Mouse (Mus musculus): Measurements from ENCODE around the gene Csnk1g2.

The Csnk1g2 gene

GRCm38 (mm10) chr10:80680260-80680696 is 57.6 kb downstream of the Csnk1g2 start:
- DNase-seq: no peak

DNA sequence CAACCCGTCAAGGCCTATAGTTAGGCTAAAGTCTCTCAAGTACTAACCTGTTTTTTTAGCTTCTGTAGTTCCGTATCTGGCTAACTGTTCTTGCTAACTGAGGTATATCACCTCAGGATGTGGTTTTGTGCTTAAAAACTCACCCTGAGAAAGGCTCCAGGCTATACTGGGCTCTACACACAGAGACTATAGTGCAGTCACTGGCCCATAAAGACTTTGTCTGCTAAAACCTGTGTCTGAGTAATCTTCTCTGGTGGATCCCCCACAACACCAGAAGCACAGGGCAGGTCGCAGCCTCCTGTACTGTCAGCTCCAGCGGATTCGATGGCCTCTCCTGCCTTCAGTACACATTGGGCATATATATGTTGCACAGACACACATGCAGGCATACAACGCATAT is 59.4 kb downstream of the Csnk1g2 start:
- DNase-seq: no peak

DNA sequence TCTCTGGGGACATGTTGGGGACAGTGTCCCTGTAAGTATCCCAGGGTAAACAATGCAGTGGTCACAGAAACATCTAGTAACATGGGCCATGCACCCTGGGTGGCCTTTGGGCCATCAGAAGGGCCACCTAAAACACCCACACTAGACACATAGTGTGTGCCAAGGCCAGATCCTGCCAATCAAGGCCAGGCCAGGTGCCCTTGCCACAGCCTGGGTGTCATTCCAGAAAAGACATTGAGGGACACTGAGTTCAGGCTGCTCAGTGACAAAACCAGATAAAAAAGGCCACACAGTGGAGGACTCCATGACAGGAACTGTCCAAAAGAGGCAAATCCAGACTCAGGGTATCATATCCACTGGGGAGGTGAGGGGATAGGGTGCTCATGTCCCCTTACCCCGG is 61.0 kb downstream of the Csnk1g2 start:
- DNase-seq: no peak

DNA sequence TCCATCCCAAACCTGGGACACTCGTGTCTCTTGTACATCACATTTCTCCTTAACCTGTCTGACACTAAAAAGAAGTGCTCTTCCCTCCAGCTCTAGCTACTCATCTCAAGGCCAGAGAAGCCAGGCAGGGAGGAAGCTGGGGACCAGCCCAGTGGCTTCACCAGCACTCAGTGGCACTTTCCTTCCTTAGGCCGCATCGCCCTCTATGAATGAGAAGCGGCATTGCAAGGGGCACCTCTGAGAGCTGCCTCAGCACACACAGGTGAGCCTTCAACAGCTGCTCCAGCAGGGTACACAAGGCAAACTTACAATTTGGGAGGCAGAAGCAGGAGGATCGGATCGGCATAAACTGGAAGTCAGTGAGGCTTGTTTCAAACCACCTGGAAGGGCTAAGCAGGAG is 61.6 kb downstream of the Csnk1g2 start:
- DNase-seq: peak; percentile 68 to 85

GRCm38 (mm10) chr10:80684984-80685383 is 62.3 kb downstream of the Csnk1g2 start:
- DNase-seq: no peak

- DNase-seq: no peak
Observed at GRCm38 (mm10) chr10:80686617-80687016, 64.0 kb downstream of the Csnk1g2 start.

DNA sequence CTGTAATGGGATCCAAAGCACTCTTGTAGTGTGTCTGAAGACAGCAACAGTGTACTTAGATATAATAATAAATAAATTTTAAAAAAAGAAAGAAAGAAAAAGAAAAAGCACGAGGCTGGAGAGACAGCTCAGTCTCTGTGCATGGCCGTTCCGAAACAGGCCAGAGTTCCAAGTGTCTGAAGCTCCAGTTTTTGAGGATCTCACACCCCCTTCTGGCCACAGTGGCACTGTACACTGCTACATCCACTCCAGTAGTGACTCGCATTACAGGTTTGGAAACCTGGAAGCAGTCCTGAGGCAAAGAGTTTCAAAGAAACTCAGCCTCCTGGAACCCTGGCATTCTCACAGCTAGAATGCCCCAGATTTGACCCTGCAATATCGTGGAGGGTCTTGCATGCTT is 65.2 kb downstream of the Csnk1g2 start:
- DNase-seq: peak; percentile 78 to 88

Measured in kidney, adult 8-10 months (tissue).